Mouse (Mus musculus) embryonic stem cell, embryonic (primary cell): ENCODE data around the gene Mtfr1l.
"Not testable (repeated sequence)": the region's sequence is repeated elsewhere in the genome, so short reads cannot be mapped to it uniquely, and the experiment has no call there.

ENCODE experiments used
- CTCF ChIA-PET, 4 experiments: fragments of 300-600 bp in 2 of 4; fragments of 350-600 bp in 2 of 4; sonication (Branson Sonifier 250); formaldehyde crosslinking; loops; one replicate each; lab custom pipeline; 2022; ENCODE audit warnings: inconsistent platforms in 2 of 4; lab: Charles Lee
- POLR2A ChIA-PET, 4 experiments: fragments of 300-600 bp in 2 of 4; fragments of 350-600 bp in 2 of 4; sonication (Branson Sonifier 250); formaldehyde crosslinking; loops; one replicate each; lab custom pipeline; 2022; ENCODE audit warnings: antibody characterized with exemption in 4 of 4, inconsistent platforms in 1 of 4; lab: Charles Lee

Mtfr1l gene

DNA sequence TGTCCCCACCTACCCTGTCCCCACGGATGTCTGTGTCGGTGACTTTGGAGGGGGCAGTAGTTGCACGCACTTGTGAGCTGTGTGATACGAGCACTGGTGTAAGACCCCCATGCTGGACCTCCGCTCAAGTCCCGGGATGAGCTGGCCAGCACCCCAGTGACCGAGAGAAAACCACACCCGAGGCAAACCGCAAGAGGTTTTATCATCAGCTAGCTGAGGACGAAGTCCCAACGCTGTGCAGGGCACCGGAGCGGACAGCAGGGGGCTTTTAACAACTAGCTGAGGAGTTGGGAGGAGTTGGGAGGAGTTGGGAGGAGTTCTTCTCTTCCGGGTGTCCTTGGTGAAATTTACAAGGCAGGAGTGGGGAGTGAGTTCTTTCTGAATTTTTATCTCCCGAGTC, 22.4 kb downstream of the Mtfr1l start:
- CTCF ChIA-PET, result interaction anchor here in 3 of 4 experiments (0.5 to 2.9 kb wide), 19 partner anchors 9 to 921 kb away, joined by 3 to 13 read pairs (median 3); partner anchors contain the start of genes Mtfr1l (in 2 of the 3), Pafah2 (in 1 of the 3) and Rcan3 (in 1 of the 3)
- POLR2A ChIA-PET, result interaction anchor here in 3 of 4 experiments (0.6 to 10.5 kb wide), 26 partner anchors 13 to 760 kb away, joined by 3 to 103 read pairs (median 4); partner anchors contain the start of genes Paqr7 (in 2 of the 3), Clic4 (in 1 of the 3), Man1c1 (in 1 of the 3) and Mtfr1l (in 1 of the 3)

DNA sequence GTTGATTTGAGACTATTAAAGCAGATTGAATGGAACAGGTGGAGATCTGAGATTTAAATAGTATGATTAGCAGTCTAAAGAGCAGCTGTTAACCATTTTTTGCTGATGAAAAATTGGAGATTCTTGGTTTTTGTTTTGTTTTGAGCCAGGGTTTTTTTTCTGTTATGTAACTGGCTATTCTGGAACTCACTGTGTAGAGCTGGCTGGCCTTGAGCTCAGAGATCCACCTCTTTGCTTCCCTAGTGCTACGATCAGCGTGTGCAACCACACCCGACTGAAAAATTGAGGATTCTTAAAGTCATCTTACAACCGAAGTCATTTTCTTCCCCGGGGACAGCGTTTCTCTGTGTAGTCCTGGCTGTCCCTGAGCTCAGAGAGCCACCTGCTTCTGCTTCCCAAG, 23.5 kb downstream of the Mtfr1l start:
- POLR2A ChIA-PET, result interaction anchor here in 3 of 4 experiments (0.6 to 10.5 kb wide), 21 partner anchors 10 to 193 kb away, joined by 3 to 103 read pairs (median 6); partner anchors contain the start of genes Paqr7 (in 2 of the 3), Man1c1 (in 1 of the 3), Mtfr1l (in 1 of the 3) and Pafah2 (in 1 of the 3)
- CTCF ChIA-PET, result interaction anchor here in 3 of 4 experiments (0.5 to 2.9 kb wide), 5 partner anchors 16 to 220 kb away, joined by 3 to 13 read pairs (median 5); no protein-coding TSS in a partner anchor

DNA sequence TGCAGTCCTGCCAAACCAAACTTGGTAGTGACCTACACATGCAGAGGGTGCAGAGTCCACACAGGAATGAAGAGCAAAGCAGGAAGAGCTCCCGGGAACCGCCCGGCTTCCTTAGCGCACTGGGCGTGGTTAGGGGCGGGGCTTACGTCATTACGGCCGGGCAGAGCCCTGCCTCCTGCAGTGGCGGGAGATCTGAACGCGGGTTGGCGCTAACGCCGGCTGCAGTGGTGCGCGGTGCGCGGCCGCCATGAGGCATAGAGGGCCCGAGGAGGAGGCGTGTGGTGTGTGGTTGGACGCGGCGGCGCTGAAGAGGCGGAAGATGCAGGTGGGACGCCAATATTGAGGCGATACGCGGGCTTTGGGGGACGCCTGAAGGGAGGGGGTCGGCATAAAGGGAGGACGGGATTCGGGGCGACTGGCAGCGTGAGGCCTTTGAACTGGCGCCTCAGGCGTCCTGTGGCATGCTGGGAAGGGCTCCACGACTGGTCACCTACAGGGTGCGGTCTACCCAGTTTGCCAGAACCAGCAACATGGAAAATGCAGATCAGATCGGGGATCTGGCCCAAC, 24.3 kb downstream of the Mtfr1l start, which contains the start of gene Aunip:
TSS of gene Aunip (plus strand) at position 155 of the 567 bp plus-strand sequence.
- CTCF ChIA-PET, result interaction anchor here (0.5 to 1.6 kb wide), 10 partner anchors 15 to 1866 kb away, joined by 3 to 6 read pairs (median 3); partner anchors contain the start of genes Paqr7 (in 2 of the 4) and Pafah2 (in 1 of the 4)
- POLR2A ChIA-PET, result interaction anchor here in 3 of 4 experiments (0.6 to 10.5 kb wide), 45 partner anchors 8 to 359 kb away, joined by 3 to 103 read pairs (median 4); partner anchors contain the start of genes Mtfr1l (in 2 of the 3), Paqr7 (in 2 of the 3), Cep85 (in 1 of the 3) and Man1c1 (in 1 of the 3)

DNA sequence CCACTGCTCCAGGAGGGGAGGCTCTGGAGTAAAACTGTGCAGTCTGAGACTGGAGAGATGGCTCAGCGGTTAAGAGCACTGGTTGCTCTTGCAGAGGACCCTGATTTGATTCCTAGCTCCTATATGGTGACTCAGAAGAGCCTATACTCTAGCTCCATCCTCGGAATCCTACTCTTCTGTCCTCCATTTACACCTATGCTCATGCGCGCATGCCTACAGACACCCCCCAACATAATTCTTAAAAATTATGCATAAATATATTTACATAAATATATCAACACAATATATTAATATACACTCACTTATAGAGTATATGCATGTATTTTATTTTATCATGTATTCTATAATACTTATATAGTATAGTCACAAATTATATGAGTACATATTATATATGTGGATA, 24.8 kb downstream of the Mtfr1l start:
- POLR2A ChIA-PET, result interaction anchor here in 3 of 4 experiments (0.6 to 10.5 kb wide), 43 partner anchors 8 to 324 kb away, joined by 3 to 103 read pairs (median 4); partner anchors contain the start of genes Mtfr1l (in 2 of the 3), Paqr7 (in 2 of the 3), Cep85 (in 1 of the 3) and Man1c1 (in 1 of the 3)
- CTCF ChIA-PET, result interaction anchor here (0.6 to 1.6 kb wide), 8 partner anchors 14 to 236 kb away, joined by 3 to 6 read pairs (median 3); partner anchors contain the start of genes Paqr7 (in 2 of the 4) and Pafah2 (in 1 of the 4)

DNA sequence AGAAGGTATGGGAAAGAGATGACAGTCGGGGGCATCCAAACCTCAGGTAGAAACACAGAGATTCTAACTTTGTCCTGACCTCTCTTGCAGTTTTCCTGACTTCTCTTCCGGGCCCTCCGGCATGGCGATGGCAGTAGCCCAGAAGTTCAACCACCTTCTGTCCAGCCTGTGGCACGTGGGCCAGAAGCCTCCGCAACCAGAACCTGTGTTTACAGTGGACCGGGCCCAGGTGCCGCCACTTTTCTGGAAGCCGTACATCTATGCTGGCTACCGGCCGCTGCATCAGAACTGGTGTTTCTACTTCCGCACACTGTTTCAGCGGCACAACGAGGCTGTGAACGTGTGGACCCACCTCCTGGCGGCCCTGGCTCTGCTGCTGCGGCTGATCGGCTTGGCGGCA, 28.5 kb downstream of the Mtfr1l start:
- ChIA-PET CTCF (interaction anchor here in 2 of 4 experiments (0.6 to 1.3 kb wide), 3 partner anchors 29 to 50 kb away, joined by 3 to 5 read pairs (median 3); no protein-coding TSS in a partner anchor), POLR2A (interaction anchor here in 2 of 4 experiments (1.0 to 2.8 kb wide), 5 partner anchors 11 to 418 kb away, joined by 3 to 29 read pairs (median 6); partner anchors contain the start of gene Paqr7 (in 2 of the 2))

DNA sequence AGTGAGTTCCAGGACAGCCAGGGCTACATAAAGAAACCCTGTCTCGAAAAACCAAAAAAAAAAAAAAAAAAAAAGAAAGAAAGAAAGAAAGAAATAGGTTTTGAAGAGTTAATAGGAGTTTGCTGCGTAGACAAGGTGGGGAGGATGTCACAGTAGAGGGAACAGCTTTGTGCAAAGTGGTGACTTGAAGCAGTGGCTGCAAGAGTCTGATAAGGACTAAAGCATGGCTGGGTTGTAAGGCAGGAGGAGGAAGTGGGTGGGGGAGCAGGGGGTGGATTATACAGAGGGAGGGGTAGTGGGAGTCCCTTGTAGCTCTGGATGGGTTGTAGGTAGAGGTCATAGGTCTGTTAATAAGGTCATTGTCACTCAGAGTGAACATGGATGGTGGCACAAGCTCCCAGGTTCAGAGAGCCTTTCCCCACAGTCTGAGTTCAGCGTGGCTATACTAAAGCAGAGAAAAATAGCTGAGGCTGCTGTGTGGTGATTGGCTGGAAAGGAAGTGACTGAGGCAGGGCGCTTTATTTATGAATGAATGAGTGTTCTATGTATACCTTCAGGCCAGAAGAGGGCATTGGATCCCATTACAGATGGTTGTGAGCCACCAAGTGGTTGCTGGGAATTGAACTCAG, 29.1 kb downstream of the Mtfr1l start:
- ChIA-PET POLR2A (interaction anchor here in 2 of 4 experiments (0.7 to 1.3 kb wide), 8 partner anchors 9 to 480 kb away, joined by 3 to 6 read pairs (median 3); no protein-coding TSS in a partner anchor), CTCF (interaction anchor here in 2 of 4 experiments (0.6 to 1.3 kb wide), 4 partner anchors 9 to 49 kb away, joined by 3 to 5 read pairs (median 3); partner anchors contain the start of gene Paqr7 (in 1 of the 2))

DNA sequence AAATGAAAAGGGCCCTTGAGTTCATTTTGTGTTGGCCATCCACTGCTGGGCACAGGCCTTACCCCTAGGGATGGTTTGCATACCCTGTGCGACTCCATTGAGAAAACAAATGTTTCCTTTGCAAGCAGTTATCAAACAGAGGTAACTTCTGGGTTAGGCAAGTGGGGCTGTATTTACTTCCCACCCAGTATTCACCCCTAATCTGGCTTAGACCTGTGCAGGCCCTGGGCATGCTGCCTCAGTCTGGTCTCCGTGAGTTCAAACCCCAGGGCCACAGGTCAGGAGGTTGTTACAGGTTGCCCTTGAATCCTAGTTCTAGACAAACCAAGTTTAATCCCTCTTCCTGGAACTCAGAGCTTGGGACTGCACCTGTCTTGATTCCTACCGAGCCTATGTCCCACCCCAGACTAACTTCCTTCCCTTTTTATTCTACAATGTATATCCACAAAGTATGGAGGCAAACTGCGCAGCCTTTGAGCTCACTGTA, 29.8 kb downstream of the Mtfr1l start:
- POLR2A ChIA-PET, result interaction anchor here in 2 of 4 experiments (0.6 to 1.3 kb wide), 6 partner anchors 8 to 698 kb away, joined by 3 to 6 read pairs (median 4); no protein-coding TSS in a partner anchor
- CTCF ChIA-PET, result interaction anchor here in 2 of 4 experiments (0.7 to 1.3 kb wide), 2 partner anchors 9 to 27 kb away, joined by 3 to 5 read pairs; partner anchors contain the start of gene Paqr7 (in 1 of the 2)

DNA sequence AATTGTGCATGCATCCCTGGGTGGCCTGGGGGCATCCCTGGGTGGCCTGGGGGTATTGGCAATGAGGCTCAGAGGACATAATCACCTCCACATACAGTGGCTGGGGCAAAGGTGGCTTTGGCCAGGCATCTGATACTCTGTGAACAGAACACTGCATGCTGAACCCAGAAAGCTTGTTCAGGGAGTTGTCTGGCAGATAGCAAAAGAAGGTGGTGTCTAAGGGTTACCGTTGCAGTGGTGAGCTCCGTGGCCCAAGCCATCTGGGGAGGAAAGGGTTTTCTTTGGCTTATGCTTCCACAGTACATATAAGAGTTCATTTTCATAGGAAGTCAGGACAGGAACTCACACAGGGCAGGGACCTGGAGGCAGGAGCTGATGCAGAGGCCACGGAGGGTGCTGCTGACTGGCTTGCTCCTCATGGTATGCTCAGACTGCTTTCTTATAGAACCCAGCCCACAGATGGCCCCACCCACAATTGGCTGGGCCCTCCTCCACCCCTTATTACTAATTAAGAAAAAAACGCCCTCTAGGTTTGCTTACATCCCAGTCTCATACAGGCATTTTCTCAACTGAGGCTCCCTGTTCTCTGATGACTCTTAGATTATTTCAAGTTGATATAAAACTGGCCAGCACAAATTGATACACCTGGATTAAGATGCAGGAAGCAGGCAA, 31.4 kb downstream of the Mtfr1l start:
- POLR2A ChIA-PET, result interaction anchor here (0.5 to 1.1 kb wide), 6 partner anchors 9 to 184 kb away, joined by 3 to 4 read pairs (median 3); no protein-coding TSS in a partner anchor
- CTCF ChIA-PET, result interaction anchor here in 2 of 4 experiments (0.5 to 1.7 kb wide), 3 partner anchors 108 to 471 kb away, joined by 3 to 5 read pairs (median 4); partner anchors contain the start of gene Pafah2 (in 1 of the 2)

DNA sequence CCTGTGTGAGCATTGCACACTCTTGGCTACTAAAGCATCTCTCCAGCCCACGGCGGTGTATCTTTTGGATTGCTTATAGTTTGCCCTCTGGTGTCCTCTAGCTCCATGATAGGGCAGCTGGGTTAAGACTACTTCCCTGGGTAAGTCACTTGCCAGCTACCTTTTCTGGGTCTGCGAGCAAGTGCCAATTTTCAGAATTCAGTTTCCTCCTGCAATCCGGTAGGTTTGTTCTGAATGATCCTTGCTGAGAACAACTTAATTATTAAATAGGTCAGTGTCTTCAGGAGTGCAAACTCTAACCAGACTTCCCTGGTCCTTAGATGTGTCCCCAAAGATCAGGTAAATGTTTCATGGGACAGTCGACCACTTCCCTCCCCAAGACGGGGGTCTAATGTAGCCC, 34.1 kb downstream of the Mtfr1l start:
- ChIA-PET POLR2A (no interaction called here), CTCF (interaction anchor here in 1 of 4 experiments (0.7 kb wide), 1 partner anchor 297 kb away, joined by 3 read pairs; no protein-coding TSS in a partner anchor)

DNA sequence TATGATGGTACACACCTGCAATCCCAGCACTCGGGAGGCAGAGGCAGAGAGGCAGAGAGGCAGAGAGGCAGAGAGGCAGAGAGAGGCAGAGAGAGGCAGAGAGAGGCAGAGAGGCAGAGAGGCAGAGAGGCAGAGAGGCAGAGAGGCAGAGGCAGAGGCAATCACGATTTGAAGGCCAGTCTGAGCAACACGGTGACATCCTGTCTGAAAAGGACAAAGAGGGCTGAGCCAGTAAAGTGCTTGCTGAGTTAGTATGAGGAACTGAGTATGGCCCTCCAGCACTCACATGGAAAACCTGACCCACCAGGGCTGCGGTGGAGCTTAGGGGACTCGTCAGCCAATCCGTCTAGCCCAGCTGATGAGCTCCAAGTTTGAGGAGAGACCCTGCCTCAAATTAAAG, 36.2 kb downstream of the Mtfr1l start:
- POLR2A ChIA-PET, CTCF ChIA-PET: not testable (repeated sequence)

DNA sequence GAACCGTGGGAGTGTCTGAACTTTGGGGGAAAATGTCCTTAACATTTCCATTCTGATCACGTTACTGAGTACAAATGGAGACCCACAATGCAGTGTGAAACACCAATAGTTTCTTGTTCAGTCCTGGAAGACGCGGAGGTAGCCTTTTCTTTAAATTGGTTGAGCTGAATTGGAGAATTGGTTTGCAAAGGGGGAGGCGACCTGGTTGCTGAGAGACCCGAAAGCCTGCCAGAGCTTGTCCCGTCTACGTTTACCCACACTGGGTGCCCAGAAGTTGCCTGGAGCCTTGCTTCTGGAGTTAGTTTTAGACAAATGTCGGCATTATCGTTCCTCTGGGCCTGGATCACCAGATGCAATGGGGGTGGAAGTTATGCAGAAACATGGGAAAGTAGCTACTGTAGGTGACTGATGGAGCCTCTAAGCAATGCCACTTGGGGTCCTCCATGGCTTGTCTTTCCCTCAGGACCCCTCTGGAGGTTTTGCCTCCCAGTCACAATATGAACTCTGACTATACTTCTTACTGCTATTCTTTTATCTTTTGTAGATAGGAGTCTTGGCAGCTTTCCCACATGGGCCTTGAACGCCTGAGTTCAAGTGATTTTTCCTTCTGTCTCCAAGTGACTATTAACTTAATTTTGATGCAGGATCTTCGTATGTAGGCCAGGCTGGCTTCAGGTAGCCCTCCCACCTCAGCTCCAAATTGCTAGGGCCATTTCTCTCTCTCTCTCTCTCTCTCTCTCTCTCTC, 37.0 kb downstream of the Mtfr1l start:
- POLR2A ChIA-PET, result interaction anchor here in 3 of 4 experiments (0.6 to 6.6 kb wide), 6 partner anchors 10 to 425 kb away, joined by 3 to 50 read pairs (median 4); partner anchors contain the start of genes Aunip (in 1 of the 3) and Rsrp1 (in 1 of the 3)
- CTCF ChIA-PET, result interaction anchor here in 3 of 4 experiments (0.6 to 1.7 kb wide), 7 partner anchors 10 to 1050 kb away, joined by 3 to 8 read pairs (median 5); partner anchors contain the start of gene Pafah2 (in 1 of the 3)

DNA sequence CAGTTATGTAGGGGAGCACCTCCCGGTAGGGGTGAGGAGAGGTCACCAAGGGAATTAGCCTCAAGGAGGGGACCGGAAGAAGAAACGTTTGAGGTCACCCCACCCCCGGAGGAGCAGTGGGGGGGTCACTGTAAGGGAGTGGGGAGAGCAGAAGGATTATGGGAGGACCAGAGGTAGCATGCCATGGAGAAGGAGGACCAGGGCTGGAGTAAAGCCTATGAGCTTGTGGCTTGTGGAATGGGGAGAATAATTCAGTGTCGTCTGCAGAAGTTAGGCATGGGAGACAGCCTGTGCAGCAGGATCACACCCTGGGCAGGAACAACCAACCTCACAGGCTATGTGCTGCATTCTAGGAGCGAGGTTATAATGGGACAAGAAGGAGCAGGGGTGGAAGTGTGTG, 38.0 kb downstream of the Mtfr1l start:
- ChIA-PET POLR2A (interaction anchor here in 3 of 4 experiments (0.6 to 6.6 kb wide), 24 partner anchors 9 to 426 kb away, joined by 3 to 50 read pairs (median 6); partner anchors contain the start of genes Aunip (in 2 of the 3), Cep85 (in 1 of the 3), Pafah2 (in 1 of the 3) and Rsrp1 (in 1 of the 3)), CTCF (interaction anchor here in 3 of 4 experiments (0.5 to 3.1 kb wide), 14 partner anchors 9 to 181 kb away, joined by 3 to 14 read pairs (median 4); partner anchors contain the start of genes Aunip (in 1 of the 3) and Pafah2 (in 1 of the 3))

DNA sequence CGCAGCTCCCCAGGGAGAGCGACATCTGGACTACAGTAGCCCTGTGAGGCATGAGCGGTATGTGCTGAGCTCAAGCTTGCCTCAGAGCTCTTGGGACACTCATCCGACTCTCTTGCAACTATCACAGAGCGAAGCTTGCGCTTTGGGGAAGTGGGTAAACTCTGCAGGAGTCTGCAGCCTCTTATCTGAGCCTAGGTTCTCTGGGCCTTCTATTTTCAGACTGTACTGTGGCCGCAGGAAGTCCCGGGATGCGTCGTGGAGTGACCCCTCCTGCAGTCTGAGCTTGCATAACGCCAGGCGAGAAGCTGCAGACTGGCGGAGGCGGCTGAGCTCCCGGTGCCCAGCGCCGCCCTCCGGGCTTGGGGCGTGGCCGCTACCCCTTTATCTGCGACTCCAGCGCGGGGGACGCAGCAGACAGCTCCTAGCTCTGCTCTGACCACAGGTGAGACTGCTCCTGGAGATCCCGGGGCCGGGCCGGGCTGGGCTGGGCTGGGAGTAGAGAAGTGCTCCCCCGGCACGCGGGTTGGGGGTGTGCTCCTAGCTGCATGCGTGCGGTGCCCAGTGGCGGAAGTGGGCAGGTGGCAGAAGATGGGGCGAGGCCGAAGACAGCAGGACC, 38.5 kb downstream of the Mtfr1l start, which contains the start of gene Paqr7:
TSS of gene Paqr7 (plus strand) at position 103 of the 616 bp plus-strand sequence.
- POLR2A ChIA-PET, result interaction anchor here in 3 of 4 experiments (0.6 to 6.6 kb wide), 30 partner anchors 9 to 310 kb away, joined by 3 to 50 read pairs (median 5); partner anchors contain the start of genes Aunip (in 2 of the 3), Cep85 (in 1 of the 3), Pafah2 (in 1 of the 3) and Stmn1 (in 1 of the 3)
- CTCF ChIA-PET, result interaction anchor here in 3 of 4 experiments (0.5 to 3.1 kb wide), 16 partner anchors 9 to 297 kb away, joined by 3 to 14 read pairs (median 4); partner anchors contain the start of genes Aunip (in 2 of the 3) and Pafah2 (in 1 of the 3)

DNA sequence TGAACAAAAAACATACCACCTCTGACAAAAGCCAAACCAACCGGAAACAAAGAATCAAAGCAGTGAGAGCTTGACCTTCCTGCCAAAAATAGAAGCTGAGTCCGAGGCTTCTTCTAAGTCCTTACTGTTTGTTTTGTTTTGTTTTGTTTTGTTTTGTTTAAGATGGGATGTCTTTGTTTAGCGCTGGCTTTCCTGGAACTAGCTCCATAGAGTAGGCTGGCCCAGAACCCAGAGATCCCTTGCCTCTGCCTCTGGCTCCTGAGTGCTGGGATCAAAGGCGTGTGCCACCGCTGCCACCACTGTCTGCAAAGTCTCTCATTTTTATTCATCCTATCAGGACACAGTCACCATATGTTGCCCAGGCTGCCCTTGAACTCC, 39.7 kb downstream of the Mtfr1l start:
- ChIA-PET POLR2A (interaction anchor here in 2 of 4 experiments (0.6 to 6.6 kb wide), 24 partner anchors 8 to 404 kb away, joined by 3 to 50 read pairs (median 6); partner anchors contain the start of genes Aunip (in 2 of the 2), Stmn1 (in 2 of the 2) and Cep85 (in 1 of the 2)), CTCF (interaction anchor here in 2 of 4 experiments (0.6 to 3.1 kb wide), 5 partner anchors 15 to 417 kb away, joined by 3 to 14 read pairs (median 6); partner anchors contain the start of genes Aunip (in 1 of the 2) and Pafah2 (in 1 of the 2))
